Mouse (Mus musculus) inflammation-experienced regulatory T-cells, adult 6 months (primary cell): Measurements from ENCODE around the gene Ptgdr2. TPM values are rescaled to one million over a fixed set of nuclear protein-coding genes. Genes with fewer than 3 reads are reported as not detected.

Experiments used
- ATAC-seq: one replicate; pipeline ENCODE4 v1.8.0; 2017
- polyA plus RNA-seq, 3 experiments: library from polyadenylated mRNA; unstranded; fragments of 100-300 nt; shearing (Covaris generic); gene quantifications; one replicate each; pipeline ENCODE4 v1.2.1; 2017

Gene Ptgdr2
- polyA plus RNA-seq: under 1 TPM in 1 of 3 experiments, not detected in 2; 0.22 TPM

DNA sequence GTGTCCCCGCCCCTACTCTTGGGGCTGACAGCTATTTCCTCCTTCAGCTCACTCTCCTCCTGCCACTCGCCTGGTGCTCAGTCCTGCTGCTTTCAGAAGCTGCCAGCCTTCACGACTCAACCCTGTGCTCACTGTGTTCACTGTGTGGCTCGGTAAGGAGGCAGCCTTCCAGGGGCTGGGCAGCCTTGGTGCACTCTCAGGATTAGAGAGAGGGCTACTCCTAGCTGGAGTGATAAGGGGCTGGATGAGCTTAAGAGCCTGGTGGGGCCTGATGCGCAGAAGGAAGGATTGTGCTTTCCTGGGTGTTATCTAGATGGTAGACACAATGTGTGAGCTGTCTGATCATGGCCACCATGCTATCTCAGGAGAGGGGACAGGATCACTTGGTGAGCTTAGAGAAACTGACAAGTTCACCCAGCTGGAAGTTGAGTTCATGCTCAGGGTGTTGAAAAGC, at the start of gene Ptgdr2:
Ptgdr2 (plus strand) TSS at position 51 of the 454 bp plus-strand sequence.
- no peak for ATAC-seq

DNA sequence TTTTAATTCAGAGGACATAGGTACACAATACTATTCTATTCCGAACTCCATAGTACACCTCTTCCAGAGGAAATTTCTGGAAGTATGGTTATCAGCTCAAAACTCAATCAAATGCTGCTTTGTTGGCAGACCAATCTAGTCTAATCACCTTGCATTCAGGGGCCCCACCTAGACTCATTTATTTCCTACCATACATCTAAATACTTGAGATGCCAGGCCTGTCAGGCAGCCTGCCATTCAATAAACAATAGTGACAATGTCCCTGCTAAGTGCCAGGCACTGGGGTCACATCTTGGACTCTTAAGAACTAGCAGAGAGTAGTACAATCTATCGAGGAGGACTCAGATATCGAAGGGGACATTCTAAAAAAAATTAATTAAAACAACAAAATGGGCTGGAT, 44.8 kb upstream of the Ptgdr2 start:
- no peak for ATAC-seq

DNA sequence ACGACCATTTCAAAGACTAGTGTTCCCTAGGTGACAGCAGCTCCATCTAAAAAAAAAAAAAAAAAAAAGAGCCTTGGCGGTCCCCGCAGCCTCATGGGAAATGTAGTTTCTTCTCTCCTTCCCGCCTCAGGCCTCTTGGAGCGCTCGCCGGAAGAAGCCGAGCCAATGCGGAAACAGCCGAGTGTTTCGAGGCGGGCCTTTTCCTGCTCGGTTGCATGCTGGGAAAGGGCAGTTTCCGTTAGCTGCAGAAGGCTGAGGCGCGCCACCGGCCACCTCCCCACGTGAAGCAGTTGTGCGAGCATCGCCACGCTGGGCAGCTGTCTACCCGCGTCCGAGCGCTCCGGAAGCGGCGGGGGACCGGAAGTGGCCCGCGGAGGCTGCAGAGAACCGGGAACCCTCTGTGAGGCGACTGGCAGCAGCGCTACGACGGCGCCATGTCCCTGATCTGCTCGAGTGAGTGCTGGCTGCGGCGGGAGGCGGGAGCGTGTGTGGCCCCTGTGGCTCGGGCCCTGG, 41.9 kb upstream of the Ptgdr2 start, which contains the start of gene Prpf19:
Prpf19 (plus strand) TSS at position 216 of the 513 bp plus-strand sequence.
- peak; percentile 99 for ATAC-seq

DNA sequence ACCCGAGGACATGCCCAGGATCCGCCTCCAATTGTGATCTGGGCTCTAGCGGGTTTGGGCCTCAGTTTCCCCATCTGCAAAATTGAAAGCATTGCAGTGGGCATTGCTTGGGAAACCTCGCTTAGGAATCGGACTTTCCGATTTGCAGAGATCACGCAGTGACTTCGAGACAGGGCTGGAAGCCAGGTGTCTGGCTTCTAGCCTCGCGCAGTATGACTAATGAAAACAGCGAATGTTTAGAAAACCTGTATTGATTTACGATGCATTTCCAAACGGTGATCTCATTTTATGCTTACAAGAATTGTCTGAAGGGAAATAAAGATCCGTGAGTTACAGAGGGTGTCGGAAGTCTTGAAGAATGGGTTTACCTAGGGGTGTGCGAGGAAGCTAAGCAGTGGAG, 41.3 kb upstream of the Ptgdr2 start:
- ATAC-seq: no peak

DNA sequence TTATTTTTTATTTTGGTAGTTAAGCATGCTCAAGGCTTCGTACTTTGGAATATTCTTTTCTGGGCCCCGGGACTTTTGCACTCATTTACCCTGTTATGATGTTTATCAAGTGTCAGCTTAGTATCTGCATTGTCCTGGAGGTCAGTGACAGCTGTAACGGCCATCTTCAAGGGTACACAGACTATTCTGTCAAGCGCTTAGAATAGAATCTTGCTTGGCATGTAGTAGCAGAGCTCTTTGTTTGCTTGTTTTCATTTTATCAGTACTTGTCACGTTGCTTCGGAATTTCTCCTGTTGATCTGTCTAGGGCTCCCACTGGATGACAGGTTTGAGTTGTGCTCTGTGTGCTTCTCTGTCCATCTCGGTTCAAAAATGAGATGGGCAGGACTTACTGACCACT, 40.1 kb upstream of the Ptgdr2 start:
- ATAC-seq: no peak

DNA sequence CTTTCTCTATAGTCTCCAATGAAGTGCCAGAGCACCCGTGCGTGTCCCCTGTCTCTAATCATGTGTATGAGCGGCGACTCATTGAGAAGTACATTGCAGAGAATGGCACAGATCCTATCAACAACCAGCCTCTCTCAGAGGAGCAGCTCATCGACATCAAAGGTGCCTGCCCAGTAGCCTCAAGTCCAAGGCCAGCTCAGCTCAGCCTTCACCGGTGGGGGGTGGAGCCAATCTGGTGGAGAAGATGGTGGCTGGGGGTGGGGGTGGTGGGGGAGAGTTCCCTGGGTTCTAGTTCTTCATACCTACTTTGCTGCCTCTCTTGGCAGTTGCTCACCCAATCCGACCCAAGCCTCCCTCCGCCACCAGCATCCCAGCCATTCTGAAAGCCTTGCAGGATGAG, 39.5 kb upstream of the Ptgdr2 start:
- ATAC-seq: no peak

DNA sequence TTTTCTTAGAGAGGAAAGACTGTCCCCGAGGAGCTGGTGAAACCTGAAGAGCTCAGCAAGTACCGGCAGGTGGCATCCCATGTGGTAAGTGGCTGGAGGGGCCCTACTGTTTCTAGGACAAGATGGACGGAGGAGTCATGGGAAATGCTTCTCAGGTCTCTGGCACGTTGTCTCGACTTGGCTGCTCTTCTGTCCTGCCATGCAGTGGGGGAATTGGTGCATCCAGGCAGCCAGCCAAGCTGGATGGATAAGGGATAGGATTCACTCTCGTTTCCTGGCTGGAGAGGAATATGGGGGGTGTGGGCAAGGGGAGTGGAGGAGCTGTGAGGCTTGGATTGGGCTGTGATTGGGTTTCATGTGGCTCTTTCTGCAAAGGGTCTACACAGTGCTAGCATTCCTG, 36.6 kb upstream of the Ptgdr2 start:
- ATAC-seq: no peak

DNA sequence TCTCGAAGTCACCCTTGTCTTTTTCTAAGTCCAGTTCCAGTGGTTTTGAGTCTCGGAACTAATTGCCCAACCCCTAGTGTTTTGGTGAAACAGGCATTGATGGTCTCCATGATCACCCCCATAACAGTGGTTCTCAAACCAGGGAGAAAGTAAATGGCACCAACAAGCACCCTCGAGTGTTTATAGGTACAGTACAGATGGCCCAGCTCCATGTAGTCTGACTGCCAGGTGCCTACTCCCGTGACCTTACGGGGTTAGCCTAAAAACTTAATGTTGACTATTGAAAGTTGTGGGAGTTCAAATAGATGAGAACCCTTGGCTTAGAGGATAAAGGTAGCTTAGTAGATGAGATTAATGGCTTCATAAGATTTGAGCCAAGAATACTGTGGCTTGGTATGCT, 35.9 kb upstream of the Ptgdr2 start:
- ATAC-seq: no peak

DNA sequence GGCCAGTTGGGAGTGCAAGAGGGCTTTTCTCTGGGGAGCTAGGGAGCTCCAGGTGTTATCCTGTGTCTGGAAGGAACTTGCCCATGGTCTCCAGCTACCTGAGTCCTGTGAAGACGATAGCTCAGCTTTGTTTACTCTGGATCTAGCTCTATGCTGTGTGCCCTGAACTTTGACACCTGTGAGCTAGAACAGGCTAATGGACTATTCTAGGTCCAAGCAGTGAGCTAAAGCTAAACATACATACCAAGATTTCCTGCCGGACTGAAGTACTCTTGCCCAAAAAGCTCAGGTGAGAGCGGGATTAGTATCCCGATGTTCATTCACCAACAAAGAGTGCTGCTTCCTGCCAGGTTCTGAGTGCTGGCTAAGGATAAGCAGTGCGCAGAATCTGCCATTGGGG, 32.4 kb upstream of the Ptgdr2 start:
- no peak for ATAC-seq

DNA sequence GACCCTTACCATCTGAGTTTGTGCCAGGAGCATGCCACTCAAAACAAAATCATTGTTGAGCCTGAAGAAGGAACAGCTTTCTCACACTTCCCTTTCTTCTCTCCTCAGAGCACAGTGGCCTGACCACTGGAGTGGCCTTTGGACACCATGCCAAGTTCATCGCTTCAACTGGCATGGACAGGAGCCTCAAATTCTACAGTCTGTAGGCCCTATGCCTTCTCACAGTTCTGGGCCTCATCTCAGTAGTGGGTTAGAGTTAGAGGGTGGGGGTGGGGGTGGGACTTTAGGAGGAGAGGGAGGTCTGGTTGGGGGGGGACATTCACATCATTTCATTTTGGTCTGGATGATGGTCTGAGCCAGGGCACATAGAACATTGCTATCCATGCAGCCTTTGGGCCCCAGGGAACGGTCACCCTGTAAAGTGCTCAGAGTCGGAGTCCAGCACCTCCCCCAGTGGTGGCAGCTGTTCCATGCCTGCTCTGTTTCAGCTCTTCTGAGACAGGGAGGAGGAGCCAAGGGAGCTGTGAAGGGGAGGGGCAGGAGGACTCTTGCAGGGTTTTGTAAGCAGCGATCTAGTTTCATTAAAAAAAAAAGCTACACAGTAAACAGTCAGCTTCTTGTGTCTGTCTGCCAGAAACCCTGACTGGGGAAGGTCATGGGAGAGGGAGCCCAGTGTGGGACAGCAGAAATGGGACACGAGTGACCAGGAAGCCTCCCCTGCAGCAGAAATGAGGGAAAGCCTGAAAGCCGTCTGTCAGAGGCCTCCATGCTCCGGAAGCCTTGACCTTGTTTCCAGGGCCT, 31.8 kb upstream of the Ptgdr2 start:
- no peak for ATAC-seq

DNA sequence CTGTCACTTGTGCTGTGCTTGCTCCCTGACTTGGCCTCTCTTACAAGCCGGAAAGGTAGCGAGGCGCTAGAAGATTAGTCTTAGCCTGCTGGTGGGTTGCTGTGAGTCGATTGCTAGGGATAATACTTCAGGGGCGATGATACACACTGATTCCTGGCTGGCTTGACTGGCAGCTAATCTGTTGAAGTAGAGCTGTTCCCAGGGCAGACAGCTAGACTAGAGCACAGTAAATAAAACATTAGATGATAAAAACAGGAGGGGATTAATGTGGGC, 31.3 kb upstream of the Ptgdr2 start:
- ATAC-seq: no peak

DNA sequence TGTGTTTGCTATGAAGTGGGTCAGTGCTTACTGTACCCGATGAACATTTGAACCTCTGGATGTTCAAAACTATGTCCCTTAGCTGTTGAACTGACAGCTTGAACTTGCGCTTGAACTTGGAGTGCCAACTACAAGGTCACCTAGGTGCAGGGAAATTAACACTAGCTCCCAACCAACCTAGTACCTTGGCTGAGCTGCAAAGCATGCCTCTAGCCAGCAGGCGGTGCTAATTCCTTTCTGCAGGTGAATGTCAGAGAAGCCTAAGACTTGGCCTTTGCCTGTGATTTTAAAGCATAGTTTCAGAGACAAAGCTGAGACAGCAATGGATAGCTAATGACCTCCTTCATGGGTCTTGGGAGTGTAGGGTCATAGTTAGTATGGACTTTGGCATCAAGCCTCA, 29.1 kb upstream of the Ptgdr2 start:
- ATAC-seq: peak; percentile 48

DNA sequence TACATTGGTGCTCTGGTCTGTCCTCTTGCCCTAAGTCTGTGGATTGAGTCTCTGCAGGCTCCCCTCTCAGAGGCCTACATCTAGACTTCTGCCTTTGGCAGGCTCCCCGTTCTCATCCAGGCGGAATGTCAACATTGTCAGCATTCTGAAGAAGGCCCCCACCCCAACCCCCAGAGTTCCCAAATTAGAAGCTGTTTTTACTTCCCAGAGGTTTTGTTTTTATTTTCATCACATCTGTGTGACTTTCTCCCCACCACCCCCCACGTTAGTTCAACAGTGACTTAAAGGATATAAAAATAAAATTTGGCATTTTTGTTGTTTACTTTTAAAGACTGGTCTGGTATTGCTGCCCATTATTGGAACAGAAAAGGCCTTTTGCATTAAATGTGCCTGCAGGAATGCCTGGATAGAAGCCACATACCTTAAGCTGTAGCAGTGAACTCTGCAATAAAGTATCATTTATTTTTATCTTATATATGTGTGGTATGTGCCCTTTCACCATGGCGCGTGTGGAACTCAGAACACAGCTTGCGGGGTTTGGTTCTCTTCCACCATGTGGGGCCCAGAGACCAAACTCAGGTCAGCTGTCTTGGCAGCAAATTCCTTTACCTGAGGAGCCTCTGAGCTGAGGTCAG, 27.8 kb upstream of the Ptgdr2 start:
- ATAC-seq: no peak

DNA sequence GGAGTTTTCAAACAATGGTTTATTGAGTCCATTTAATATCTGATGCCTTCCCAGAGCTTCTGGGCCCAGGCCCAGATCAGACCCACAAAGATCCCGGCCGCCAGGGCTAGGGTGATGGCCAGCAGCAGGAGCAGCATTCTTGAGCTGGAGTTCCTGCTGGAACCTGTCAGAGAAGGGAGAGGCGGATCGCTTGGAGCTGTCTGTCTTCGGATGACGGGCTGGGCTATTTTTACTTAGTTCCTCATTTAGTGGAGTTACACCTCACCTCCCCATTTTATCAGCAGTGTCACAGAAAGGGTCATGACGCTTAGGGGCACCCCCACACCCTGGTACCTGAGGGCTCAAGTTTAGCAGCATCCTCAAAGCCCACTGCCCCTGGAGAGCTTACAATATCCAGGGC, 22.7 kb upstream of the Ptgdr2 start:
- ATAC-seq: no peak

DNA sequence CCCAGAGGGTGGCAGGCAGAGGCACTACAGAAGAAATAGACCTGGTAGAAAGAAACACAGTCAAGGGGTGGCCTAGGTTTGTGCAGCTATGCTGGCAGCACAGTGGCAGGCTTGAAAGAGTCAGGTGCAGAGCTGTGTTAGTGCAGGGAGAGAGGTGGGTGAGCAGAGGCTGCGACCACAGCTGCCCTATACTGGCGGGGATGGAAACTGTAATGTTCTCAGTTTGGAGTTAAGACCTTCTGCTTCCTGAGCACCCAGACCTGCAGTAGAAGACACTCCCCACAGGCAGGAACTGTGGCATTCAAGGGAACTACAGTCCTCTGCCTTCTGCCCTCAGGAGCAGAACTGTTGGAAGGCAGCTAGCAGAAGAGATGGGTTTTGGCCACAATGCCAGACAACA, 22.1 kb upstream of the Ptgdr2 start:
- ATAC-seq: no peak

DNA sequence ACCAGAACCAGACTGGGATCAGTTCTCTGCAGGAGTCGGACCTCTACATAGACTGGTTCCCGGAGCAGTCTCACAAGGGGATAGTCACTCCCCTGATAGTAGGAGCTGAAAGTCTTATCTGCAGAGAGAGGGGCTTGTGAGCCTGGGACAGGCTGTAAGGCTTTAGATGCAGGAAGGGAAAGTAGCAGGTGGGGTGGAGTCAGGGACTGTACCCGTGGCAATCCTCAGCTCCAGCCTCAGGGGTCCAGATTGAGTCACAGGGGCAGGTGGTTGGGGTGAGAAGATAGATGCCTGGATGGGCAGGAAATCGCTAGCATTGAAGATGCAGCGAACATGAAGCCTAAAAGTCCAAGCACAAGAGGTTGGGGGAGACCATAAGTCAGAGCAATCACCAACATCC, 20.5 kb upstream of the Ptgdr2 start:
- no peak for ATAC-seq

DNA sequence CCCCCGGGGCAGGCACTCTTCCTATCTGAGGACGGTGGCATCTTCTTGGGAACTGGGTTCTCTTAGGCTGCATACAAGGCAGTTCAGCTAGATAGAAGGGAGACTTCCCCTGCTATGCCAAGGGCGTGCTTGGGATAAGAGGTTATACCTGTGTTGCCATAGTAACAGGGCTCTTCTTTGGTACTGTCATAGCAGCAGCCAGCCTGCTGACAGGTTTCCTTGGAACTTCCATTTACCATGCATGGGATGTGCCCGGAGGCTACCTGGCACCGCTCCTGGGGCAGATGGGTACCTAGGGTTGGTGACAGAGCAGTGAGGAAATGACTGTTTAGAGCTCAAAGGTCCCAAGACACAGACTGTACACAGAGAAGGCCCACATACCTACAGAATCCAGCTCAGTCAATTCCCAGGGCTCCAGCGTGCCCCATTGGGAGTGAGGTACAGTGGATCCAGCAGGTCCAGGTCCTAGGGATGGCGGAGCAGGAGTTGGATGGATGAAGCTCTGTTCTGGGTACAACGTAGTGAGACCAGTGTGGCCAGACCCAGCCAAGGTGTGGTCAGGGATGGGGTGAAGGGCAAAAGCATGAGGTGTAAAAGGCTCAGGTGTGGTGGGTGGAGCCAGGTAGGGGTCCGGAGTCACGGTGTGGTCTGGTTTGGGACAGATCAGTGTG, 18.5 kb upstream of the Ptgdr2 start:
- ATAC-seq: no peak

DNA sequence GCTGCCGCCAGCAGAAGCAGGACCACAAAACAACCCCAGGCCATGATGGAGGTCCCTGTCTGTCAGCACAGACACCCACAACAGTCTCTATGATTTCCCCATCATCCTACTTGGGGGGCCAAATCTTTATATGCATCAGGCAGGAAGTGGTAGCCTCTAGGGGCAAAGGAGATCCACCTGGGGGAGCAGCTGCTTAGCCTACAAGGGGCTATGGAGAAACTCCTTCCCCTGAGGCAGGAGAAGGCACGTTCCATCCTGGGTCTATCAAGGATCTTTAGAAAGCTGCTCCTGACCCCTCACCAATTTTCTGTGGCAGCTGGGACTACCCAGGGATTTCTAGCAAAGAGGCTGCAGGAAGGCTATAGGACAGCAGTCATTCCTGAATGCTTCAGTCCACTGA, 16.4 kb upstream of the Ptgdr2 start, which contains the start of gene Zp1:
Zp1 (minus strand) TSS at position 101 of the 400 bp plus-strand sequence.
- no peak for ATAC-seq

DNA sequence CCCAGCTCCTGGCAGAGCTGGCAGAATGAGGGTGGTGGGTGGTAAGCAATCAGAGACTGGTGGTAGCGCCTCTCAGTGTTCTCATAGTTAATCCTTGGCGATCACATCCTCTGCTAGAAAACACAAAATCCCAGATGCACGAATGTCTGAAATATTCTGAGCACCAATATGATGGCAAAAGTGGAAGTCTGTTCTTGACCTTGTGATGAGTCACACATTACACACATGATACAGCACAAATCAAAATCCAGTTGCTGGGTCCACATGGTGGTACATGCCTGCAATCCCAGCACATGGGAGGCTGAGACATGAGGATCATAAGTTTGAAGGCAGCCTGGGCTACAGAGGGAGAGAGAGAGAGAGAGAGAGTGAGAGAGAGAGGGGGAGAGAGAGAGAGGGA, 15.9 kb upstream of the Ptgdr2 start:
- no peak for ATAC-seq

DNA sequence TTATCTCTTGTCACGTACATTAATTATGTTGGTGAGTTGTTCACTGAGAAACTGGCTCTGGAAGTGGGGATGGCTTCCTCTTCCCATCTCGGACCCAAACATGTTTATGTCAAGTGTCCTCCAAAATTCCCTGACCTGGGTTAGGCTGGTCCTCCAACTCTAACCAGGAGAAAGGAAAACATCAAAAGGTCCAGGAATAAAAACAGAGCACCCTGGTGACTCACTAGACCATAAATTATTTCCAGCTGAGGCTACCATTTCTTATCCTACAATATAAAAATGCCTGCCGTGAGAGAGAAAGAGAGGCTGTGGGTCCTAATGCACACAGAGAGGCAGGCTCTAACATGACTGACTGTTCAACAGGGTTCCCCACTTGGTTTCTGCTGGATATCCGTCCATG, 12.7 kb upstream of the Ptgdr2 start:
- ATAC-seq: no peak

DNA sequence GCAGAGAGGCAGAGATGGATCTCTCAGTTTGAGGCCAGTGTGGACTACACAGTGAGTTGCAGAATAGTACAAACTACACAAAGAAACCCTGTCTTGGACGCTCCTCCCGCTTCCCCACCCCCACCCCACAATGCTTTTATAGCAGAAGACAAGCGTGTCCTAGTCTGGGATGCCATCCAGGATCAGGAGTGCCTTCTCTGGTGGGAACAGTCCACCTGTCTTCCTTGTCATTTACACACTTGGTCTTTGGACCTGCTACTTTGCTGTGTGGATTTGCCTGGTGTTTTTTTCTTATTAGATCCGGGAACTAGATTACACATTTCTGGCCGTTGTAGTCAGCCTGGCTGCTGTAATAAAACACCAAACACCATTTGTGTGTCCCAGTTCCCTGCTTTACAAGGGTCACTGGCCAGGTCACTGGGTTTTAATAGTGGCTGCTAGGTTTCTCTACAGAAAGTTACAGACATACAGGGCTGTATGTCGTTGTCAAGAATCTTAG, 10.8 kb upstream of the Ptgdr2 start:
- ATAC-seq: no peak

DNA sequence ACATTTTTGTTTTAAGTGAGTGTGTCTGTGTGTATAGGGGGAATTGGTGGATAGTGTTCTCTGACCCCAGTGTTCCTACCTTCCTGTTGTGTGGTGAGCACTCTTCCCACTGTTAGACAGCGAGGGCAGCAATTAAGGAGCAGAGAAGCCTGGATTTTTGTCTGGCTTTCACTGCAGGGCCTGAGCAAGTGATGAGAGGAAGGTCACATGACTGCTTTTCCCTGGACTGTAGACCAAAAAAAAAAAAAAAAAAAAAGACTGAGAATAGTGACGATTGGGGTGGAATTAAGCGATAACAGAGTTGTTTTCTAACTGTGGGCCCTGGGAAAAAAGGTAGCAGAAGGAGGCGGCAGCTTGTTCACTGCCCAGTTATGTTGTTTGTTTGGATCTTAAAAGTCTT, 10.3 kb upstream of the Ptgdr2 start:
- no peak for ATAC-seq

DNA sequence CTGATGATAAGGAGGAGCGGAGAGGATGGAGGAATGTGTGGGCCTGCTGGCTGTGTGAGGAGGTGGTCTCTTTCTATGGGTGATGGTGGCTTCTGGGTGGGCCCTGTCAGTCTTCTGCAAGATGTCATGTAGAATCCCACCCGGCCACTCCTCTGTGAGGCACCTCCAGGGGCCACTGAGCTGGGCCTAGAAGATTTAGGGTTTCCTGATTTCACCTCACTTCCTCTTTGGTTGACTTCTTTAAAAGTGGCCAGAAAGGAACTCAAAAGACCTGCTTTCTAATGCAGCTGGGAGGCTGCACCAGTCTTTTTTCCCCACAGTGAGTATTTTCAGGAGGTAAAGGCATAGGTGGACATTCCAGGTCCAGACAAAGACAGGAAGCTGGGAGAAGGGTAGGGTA, 6.3 kb upstream of the Ptgdr2 start:
- ATAC-seq: no peak

DNA sequence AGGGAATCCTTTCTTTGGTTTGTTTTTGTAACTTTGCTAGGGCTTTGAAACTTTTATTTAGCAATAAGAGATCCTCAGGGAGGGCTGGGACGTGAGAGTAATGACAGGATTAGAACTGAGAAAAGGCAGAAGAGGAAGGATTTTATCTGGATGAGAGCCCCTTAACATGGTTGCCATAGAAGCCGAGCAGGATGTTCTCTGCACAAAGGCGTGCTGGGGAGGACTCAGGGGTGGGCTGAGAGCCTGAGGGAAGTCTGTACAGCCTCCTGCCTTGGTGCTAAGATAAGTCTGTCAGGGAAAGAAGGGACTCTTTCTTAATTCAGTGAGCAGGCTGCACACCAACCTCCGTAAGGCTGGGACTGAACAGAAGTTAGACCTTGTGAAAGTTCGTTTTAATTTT, 1.9 kb upstream of the Ptgdr2 start:
- ATAC-seq: no peak
